Mouse (Mus musculus) erythroblast, embryonic 14.5 days (primary cell): ENCODE measurements at regions not wholly inside any gene's neighbourhood (a gene's known extent, or its start where the extent isn't known, plus 50 kb on each side); places are given as distances from the start of the nearest gene placed in this dataset.

ENCODE experiments used
- GATA1 ChIP-seq: IDR thresholded peaks from 2 replicates; pipeline ENCODE4 v1.6.1; 2012; ENCODE audit warnings: low read length, inconsistent platforms, mixed read lengths
- TAL1 ChIP-seq: IDR thresholded peaks from 3 replicates; pipeline ENCODE4 v1.6.1; 2012; ENCODE audit warnings: low read length, inconsistent platforms, mixed read lengths

DNA sequence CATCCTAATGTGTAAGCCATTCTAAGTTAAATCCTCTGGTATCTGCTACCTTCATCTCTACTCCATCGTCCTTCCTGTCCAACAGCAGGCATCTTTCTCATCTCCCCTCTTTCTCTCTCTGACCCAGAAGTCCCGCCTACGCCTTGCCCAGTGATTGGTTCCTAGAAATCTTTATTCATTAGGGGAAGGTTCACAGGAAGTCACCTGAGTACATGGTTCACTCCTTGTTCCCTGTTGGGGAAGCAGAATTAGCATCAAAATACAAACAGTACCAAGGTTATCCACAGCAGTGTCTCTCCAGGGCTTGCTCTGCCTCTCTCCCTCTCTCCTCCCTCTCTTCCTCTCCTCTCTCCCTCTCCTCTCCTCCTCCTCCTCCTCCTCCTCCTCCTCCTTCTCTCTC is 319.4 kb downstream of the Nkx6-1 start:
- TF ChIP-seq GATA1 (no peak), TAL1 (no peak)
